Comparison of ENCODE assay signal across 8 mouse cellular contexts in the genomic region with DNA sequence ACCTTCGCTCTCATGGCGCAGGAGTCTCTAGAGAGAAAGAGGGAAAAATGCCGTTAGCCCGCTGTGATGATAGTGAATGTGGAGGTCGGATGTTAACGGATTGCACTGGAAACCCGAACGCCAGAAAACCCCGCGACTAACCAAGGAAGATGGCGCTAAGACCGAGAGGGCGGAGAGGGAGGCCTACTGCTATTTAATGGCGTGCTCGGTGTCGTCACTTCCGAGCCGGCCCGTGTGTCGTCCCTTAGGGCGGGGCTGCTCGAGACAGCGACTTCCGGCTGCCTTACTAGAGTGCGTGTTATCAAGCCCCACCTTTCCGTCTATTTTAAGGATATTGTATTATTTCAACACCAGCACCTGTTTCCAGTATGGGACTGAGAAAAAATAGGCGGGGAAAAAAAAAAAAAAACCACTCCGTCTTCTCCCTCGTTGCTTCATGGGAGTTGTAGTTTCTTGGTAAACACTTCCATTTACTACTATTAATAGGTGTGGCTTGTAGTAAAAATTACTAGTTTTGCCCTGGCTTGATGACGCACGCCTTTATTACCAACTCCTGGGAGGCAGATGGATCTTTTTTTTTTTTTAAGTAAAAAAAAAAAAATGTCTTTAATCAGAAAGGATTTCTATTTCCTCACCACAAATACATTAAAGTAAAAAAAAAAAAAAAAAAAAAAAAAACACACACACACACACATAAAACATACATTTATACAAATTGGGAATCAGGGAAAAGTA. TPM values are rescaled to one million over a fixed set of nuclear protein-coding genes. Genes with fewer than 3 reads are reported as not detected.
DNase-seq lines count a peak whose midpoint lies in the region; ATAC-seq lines count a peak whose summit lies in the region.

Gene Rpl41, minus strand, starts transcription at position 359 of the 735 bp plus-strand sequence.

- no peaks in the 10 kb centered on the region for H3K9me3 ChIP-seq in hindbrain, embryonic 14.5 days (ENCODE audit: control insufficient read depth, low read length)

- peak; percentile 99 for DNase-seq in R1 (ENCODE audit: low read depth, low spot score)
- DNase-seq in cerebellum, postnatal 25 days = peak; percentile 90 to 94
- DNase-seq in frontal cortex, postnatal 25 days (ENCODE audit: low spot score in 2 of 2) = peak; percentile 73 to 82
- DNase-seq in hindbrain, embryonic 14.5 days (ENCODE audit: low spot score) = peak; percentile 95
- peak; percentile 93 for DNase-seq in left cerebral cortex, adult 11 months (ENCODE audit: low spot score)
- peak; percentile 94 to 97 for DNase-seq in lung, postnatal 4 days
- DNase-seq in retina, postnatal 7 days (ENCODE audit: low read depth, low spot score) = peak; percentile 91
- DNase-seq in urinary bladder, adult 2 months (ENCODE audit: low spot score) = peak; percentile 80

- peak within 1 kb of the TSS; percentile 82 for H3K4me2 ChIP-seq in hindbrain, embryonic 14.5 days (replicated peaks)

- H3K9ac ChIP-seq in hindbrain, embryonic 14.5 days = peak within 1 kb of the TSS; percentile 94

- peak; percentile 90 for ATAC-seq in hindbrain, embryonic 14.5 days (ENCODE audit: low FRiP score)

- H3K4me1 ChIP-seq in hindbrain, embryonic 14.5 days (replicated peaks; ENCODE audit: control insufficient read depth, insufficient read depth, low read length) = peaks cover 11% of the 10 kb centered on the region

- H3K27ac ChIP-seq in hindbrain, embryonic 14.5 days = peak within 1 kb of the TSS; percentile 98

- H3K36me3 ChIP-seq in hindbrain, embryonic 14.5 days (replicated peaks; ENCODE audit: control insufficient read depth, insufficient read depth) = peaks cover 14% of the 10 kb centered on the region

- peak within 1 kb of the TSS; percentile 82 for H3K4me3 ChIP-seq in hindbrain, embryonic 14.5 days (replicated peaks; ENCODE audit: low read length)

- H3K27me3 ChIP-seq in hindbrain, embryonic 14.5 days (ENCODE audit: control insufficient read depth, insufficient read depth, low read length) = no peaks in the 10 kb centered on the region

- under 1% methylated on average over 31 of the region's 31 CpGs for WGBS in hindbrain, embryonic 14.5 days

RNA-seq across cellular contexts. Expression of gene Rpl41, which starts in this region (rescaled TPM):
- polyA plus RNA-seq in hindbrain, embryonic 14.5 days (2014; fragmentation: Nextera tagmentation; extraction: Ambion mirVana) = 2,254 and 2,846 TPM in 2 replicates
- 2,645 and 3,313 TPM in 2 replicates for polyA plus RNA-seq in urinary bladder, adult 2 months (2012; rRNA removed)

Comparison
In these comparisons a context has a peak if more than half of its experiments do, and no peak if none do; other contexts are left out.
1. Peak in every context shown above with its lines: DNase-seq, ATAC-seq, H3K4me3 ChIP-seq and H3K27ac ChIP-seq.